Mouse (Mus musculus): Measurements from ENCODE around the gene Rab11a.
"Not testable (repeated sequence)": the region's sequence is repeated elsewhere in the genome, so short reads cannot be mapped to it uniquely, and the experiment has no call there.

The Rab11a gene

DNA sequence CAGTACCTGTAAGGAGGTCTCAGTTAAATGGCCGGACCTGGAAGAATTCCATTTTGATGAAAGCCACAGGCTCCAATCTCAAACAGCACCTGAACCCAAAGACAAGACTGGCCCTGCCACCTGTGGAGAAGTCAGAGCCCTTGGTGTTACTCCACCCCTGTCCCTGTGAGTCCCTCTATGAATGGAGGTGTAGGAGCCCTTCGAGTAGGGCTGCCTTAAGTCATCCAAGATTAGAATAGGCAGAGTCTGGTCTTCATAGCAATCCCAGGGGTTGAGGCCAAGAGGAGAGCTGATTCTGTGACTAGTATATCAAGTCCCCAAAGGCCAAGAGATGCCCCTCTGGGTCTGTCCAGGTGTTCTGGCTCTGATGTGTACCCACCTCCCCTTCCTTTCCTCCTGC, 46.8 kb downstream of the Rab11a start:
- DNase-seq, result no peak

- DNase-seq, result no peak
These were observed 49.6 kb downstream of the Rab11a start for GRCm38 (mm10) chr9:64688015-64688394.

- DNase-seq, result no peak
These were observed 50.2 kb downstream of the Rab11a start for GRCm38 (mm10) chr9:64687122-64688014.

DNA sequence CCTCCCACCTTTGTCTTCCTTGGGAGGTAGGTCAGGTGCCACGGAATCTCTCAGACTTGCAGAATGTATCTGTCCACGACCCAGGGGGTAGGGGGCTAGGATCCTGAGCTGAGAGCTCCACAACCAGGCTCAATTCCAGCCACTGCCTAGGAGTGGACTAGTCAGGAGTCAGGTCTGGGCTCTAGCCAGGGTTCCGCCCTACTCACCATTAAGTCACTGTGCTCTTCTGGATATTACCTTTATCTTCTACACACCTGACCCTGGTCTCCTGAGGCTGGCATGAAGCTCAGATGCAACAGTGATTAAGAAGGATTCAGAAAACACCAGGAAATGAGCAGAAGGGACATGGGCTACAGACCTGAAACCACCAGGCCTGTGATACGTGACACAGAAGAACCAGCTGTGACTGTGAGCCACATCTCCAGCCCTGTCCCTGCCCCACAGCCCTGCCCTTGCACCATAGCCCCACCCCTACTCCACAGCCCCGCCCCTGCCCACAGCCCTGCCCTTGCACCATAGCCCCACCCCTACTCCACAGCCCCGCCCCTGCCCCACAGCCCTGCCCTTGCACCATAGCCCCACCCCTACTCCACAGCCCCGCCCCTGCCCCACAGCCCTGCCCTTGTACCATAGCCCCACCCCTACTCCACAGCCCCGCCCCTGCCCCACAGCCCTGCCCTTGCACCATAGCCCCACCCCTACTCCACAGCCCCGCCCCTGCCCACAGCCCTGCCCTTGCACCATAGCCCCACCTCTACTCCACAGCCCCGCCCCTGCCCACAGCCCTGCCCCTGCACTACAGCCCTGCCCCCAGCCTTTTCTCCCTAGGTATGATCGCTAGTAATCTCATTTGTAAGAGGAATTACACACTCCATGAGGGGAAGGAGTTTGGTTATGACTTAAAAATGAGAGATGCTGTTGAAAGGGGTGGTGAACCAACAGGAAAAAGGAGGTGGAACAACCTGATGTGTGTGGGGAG, 65.9 kb downstream of the Rab11a start:
- DNase-seq, result not testable (repeated sequence)

DNA sequence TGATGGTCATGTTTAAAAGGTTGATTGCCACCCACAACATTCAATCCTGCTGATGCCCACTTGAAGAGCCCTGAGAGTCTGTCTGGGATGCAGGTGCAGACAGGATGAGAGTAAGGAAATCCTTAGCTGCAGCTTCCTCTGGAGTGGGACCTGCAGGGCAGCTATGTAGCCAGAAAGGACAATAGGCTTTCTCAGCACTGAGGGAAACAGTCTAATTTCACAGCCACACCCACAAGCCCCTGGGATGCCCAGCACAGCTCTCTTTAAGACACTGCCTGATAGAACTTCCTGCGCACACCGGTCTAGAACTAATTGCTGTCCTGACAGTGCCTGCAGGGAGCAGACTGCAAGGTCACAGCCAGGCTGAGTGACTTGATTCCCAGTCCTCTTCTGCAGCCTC, 69.6 kb downstream of the Rab11a start:
- no peak for DNase-seq

DNA sequence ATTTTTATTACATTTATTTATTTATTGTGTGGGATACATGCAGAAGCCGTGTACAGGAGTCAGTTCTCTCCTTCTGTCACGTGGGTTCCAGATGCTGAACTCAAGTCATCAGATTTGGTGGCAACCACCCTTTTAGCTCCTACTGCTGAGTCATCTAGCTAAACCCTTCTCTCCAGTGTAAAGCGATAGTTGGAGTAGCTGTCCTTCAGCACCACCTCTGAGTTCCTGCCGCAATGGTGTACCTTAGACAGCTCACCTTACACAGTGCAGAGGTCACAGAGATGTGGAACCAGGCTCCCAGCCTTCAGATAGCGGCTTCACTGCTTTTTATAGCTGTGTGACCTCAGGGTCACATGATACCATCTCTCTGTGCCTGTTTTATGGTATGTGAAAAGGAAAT, 70.0 kb downstream of the Rab11a start:
- no peak for DNase-seq

DNA sequence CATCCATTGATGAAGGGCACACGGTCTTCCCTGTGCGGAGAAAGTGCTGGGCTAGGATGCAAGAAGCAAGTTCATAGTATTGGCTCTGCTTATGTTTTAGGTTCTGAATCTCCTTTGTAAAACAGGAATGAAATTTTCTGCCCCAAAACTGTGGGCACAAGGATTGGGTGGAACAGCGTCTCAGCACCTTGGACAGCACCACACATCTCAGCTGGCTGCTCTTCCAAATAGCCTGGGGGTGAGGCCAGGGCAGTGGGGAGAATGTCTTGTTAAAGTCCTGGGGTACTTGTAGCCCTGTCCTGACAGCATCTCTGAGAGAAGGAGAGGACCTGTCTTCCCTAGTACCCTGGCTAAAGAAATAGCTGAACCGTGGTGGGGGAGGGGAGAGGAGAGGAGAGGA, 71.0 kb downstream of the Rab11a start:
- DNase-seq, result no peak
